Mouse (Mus musculus) G1E (cell line): ENCODE measurements at regions not wholly inside any gene's neighbourhood (a gene's known extent, or its start where the extent isn't known, plus 50 kb on each side); places are given as distances from the start of the nearest gene placed in this dataset.

ENCODE experiments used
- CTCF ChIP-seq: IDR thresholded peaks from 2 replicates; pipeline ENCODE4 v1.5.1; 2012; ENCODE audit warnings: low read depth, low read length, inconsistent platforms, mixed read lengths
- GATA1 ChIP-seq: IDR thresholded peaks from 2 replicates; pipeline ENCODE4 v1.6.1; 2012; ENCODE audit warnings: borderline replicate concordance, low read length, inconsistent platforms, mixed read lengths

DNA sequence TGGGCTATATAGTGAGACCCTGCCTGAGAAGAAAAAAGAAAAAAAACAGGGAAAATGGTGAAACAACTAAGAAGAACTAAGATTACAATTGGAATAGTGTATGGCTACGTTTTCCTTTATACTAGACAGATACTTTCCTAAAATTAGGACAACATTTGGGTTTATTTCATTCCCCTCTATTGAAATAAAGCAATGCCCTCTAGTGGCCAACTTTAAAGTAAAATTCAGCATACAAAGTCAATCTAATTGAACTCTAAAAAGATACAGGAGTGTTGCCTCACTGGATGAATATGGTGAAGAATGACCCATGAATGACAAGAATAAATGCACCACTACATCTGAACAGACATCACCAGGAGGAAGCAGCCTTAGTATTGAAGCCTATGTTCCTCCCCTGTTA lies 185.4 kb upstream of the Irak1bp1 start:
- TF ChIP-seq CTCF, result no peak
- no peak for TF ChIP-seq GATA1
